Mouse (Mus musculus) bone marrow, adult 2 months (tissue): ENCODE measurements at regions not wholly inside any gene's neighbourhood (a gene's known extent, or its start where the extent isn't known, plus 50 kb on each side); places are given as distances from the start of the nearest gene placed in this dataset.

Experiments
- H3K27ac ChIP-seq: fragments of 200-500 bp; 2 replicates; pipeline ENCODE4 v1.5.1; 2012; ENCODE audit warnings: low read depth, mild to moderate bottlenecking, control low read depth, inconsistent platforms, low read length; ENCODE audit not compliant: control insufficient read depth, poor library complexity, insufficient read depth
- H3K4me1 ChIP-seq: fragments of 200-500 bp; 2 replicates; pipeline ENCODE4 v1.6.1; 2011; ENCODE audit warnings: low read length; ENCODE audit not compliant: control insufficient read depth, insufficient read depth
- H3K4me3 ChIP-seq: fragments of 200-500 bp; replicated peaks from 2 replicates; pipeline ENCODE3; 2011; ENCODE audit warnings: mild to moderate bottlenecking, low read depth, low read length, control low read depth; ENCODE audit not compliant: control insufficient read depth
- CTCF ChIP-seq: fragments of 200-500 bp; IDR thresholded peaks from 2 replicates; pipeline ENCODE4 v1.5.1; 2011; ENCODE audit warnings: low read length, control low read depth; ENCODE audit not compliant: control insufficient read depth, insufficient read depth
- POLR2A ChIP-seq: fragments of 200-500 bp; IDR thresholded peaks from 2 replicates; pipeline ENCODE4 v1.6.1; 2011; ENCODE audit warnings: low read depth, mild to moderate bottlenecking, control low read depth, low read length, borderline replicate concordance; ENCODE audit not compliant: control insufficient read depth
- WGBS: fragments of 180-500 bp; shearing (Covaris S2); methylation state at CpG from one replicate; pipeline ENCODE4 v1.1.7; 2018; 5-methylcytosine and 5-hydroxymethylcytosine counted together

- Histone ChIP-seq H3K4me3 (no peak overlapping the region), H3K27ac (no peak overlapping the region), H3K4me1 (no peaks in the 10 kb centered on the region)
- TF ChIP-seq CTCF (no peak), POLR2A (no peak)
- WGBS = 87% methylated on average over 5 of the region's 5 CpGs
These were observed 1409.3 kb upstream of the A1bg start for GRCm38 (mm10) chr15:62332129-62332528.

GRCm38 (mm10) chr15:62331138-62331800 is 1408.5 kb upstream of the A1bg start:
- no peak overlapping the region for H3K27ac ChIP-seq
- 75% methylated on average over 3 of the region's 3 CpGs for WGBS
- no peak for TF ChIP-seq CTCF
- no peak for TF ChIP-seq POLR2A
- H3K4me3 ChIP-seq = no peak overlapping the region
- H3K4me1 ChIP-seq = no peaks in the 10 kb centered on the region

GRCm38 (mm10) chr15:62328920-62329319 is 1406.1 kb upstream of the A1bg start:
- WGBS = 20% methylated on average over 3 of the region's 3 CpGs
- TF ChIP-seq POLR2A (no peak), CTCF (no peak)
- Histone ChIP-seq H3K4me3 (no peak overlapping the region), H3K27ac (no peak overlapping the region), H3K4me1 (no peaks in the 10 kb centered on the region)

GRCm38 (mm10) chr15:62328305-62328881 is 1405.6 kb upstream of the A1bg start:
- TF ChIP-seq POLR2A (no peak), CTCF (no peak)
- Histone ChIP-seq H3K4me1 (no peaks in the 10 kb centered on the region), H3K4me3 (no peak overlapping the region), H3K27ac (no peak overlapping the region)
- WGBS = 53% methylated on average over 9 of the region's 9 CpGs

- Histone ChIP-seq H3K27ac (no peak overlapping the region), H3K4me3 (no peak overlapping the region), H3K4me1 (no peaks in the 10 kb centered on the region)
- 78% methylated on average over 2 of the region's 2 CpGs for WGBS
- no peak for TF ChIP-seq CTCF
- TF ChIP-seq POLR2A = no peak
These were observed 1404.7 kb upstream of the A1bg start for GRCm38 (mm10) chr15:62327481-62327880.

GRCm38 (mm10) chr15:62326524-62326923 is 1403.7 kb upstream of the A1bg start:
- TF ChIP-seq CTCF = no peak
- no peak for TF ChIP-seq POLR2A
- Histone ChIP-seq H3K4me3 (no peak overlapping the region), H3K27ac (no peak overlapping the region), H3K4me1 (no peaks in the 10 kb centered on the region)
- 81% methylated on average over 4 of the region's 4 CpGs for WGBS

GRCm38 (mm10) chr15:62325451-62326290 is 1402.9 kb upstream of the A1bg start:
- Histone ChIP-seq H3K4me3 (no peak overlapping the region), H3K4me1 (no peaks in the 10 kb centered on the region), H3K27ac (no peak overlapping the region)
- 64% methylated on average over 1 of the region's 1 CpGs for WGBS
- TF ChIP-seq CTCF (no peak), POLR2A (no peak)

- no peak for TF ChIP-seq CTCF
- no peak for TF ChIP-seq POLR2A
- H3K4me3 ChIP-seq = no peak overlapping the region
- H3K27ac ChIP-seq = no peak overlapping the region
- 61% methylated on average over 5 of the region's 5 CpGs for WGBS
- H3K4me1 ChIP-seq = no peaks in the 10 kb centered on the region
These were observed 1398.2 kb upstream of the A1bg start for GRCm38 (mm10) chr15:62320966-62321365.
